Mouse (Mus musculus) kidney, embryonic 16.5 days (tissue): ENCODE measurements at regions not wholly inside any gene's neighbourhood (a gene's known extent, or its start where the extent isn't known, plus 50 kb on each side); places are given as distances from the start of the nearest gene placed in this dataset.
"Not testable (repeated sequence)": the region's sequence is repeated elsewhere in the genome, so short reads cannot be mapped to it uniquely, and the experiment has no call there.

Source experiments
- ATAC-seq: fragments of 200-750 bp; cut with Nextera tagmentation; 2 replicates; pipeline ENCODE4 v1.8.0; 2017; ENCODE audit warnings: moderate TSS enrichment; ENCODE audit not compliant: low FRiP score, low TSS enrichment
- H3K27ac ChIP-seq: fragments of 300-500 bp; sonication (generic); 2 replicates; pipeline ENCODE4 v1.5.1; 2014; ENCODE audit warnings: low read length
- H3K27me3 ChIP-seq: fragments of 300-500 bp; sonication (generic); 2 replicates; pipeline ENCODE4 v1.6.1; 2014; ENCODE audit warnings: low read length, control low read depth, mixed read lengths; ENCODE audit not compliant: insufficient read depth
- H3K36me3 ChIP-seq: fragments of 300-500 bp; sonication (generic); 2 replicates; pipeline ENCODE4 v1.6.1; 2014; ENCODE audit warnings: low read length, control low read depth, mixed read lengths; ENCODE audit not compliant: insufficient read depth
- H3K4me1 ChIP-seq: fragments of 300-500 bp; sonication (generic); 2 replicates; pipeline ENCODE4 v1.6.1; 2014; ENCODE audit warnings: low read length, control low read depth, mixed read lengths; ENCODE audit not compliant: insufficient read depth
- H3K4me2 ChIP-seq: fragments of 300-500 bp; sonication (generic); replicated peaks from 2 replicates; pipeline ENCODE4 v1.6.1; 2014; ENCODE audit warnings: low read depth, low read length
- H3K4me3 ChIP-seq: fragments of 300-500 bp; sonication (generic); 2 replicates; pipeline ENCODE4 v1.5.1; 2014; ENCODE audit warnings: mild to moderate bottlenecking, low read length
- H3K9ac ChIP-seq: fragments of 300-500 bp; sonication (generic); replicated peaks from 2 replicates; pipeline ENCODE4 v1.6.1; 2014; ENCODE audit warnings: low read length
- H3K9me3 ChIP-seq: fragments of 300-500 bp; sonication (generic); 2 replicates; pipeline ENCODE4 v1.6.1; 2016; ENCODE audit warnings: low read length, control low read depth
- WGBS: fragments of 180-500 bp; shearing (Covaris S2); extraction: QIAGEN DNeasy Blood & Tissue Kit; methylation state at CpG from one replicate; pipeline ENCODE4 v1.1.7; 2014; 5-methylcytosine and 5-hydroxymethylcytosine counted together

GRCm38 (mm10) chr10:35175161-35175560, 536.5 kb downstream of the Amd2 start:
- 94% methylated on average over 8 of the region's 8 CpGs for WGBS
- not testable (repeated sequence) for H3K4me2 ChIP-seq, H3K4me3 ChIP-seq, H3K36me3 ChIP-seq, H3K27ac ChIP-seq, H3K9ac ChIP-seq, ATAC-seq, H3K9me3 ChIP-seq, H3K27me3 ChIP-seq, H3K4me1 ChIP-seq

- not testable (repeated sequence) for H3K9ac ChIP-seq, H3K36me3 ChIP-seq, H3K27ac ChIP-seq, H3K9me3 ChIP-seq, ATAC-seq, H3K4me1 ChIP-seq, H3K4me3 ChIP-seq, H3K27me3 ChIP-seq, H3K4me2 ChIP-seq
- WGBS = 81% methylated on average over 2 of the region's 2 CpGs
These were observed 555.5 kb downstream of the Amd2 start for GRCm38 (mm10) chr10:35156151-35156550.

GRCm38 (mm10) chr10:35151309-35151708, 560.4 kb downstream of the Amd2 start:
- H3K27me3 ChIP-seq, H3K36me3 ChIP-seq, H3K9ac ChIP-seq, H3K4me1 ChIP-seq, H3K4me3 ChIP-seq, ATAC-seq, H3K4me2 ChIP-seq, H3K27ac ChIP-seq, H3K9me3 ChIP-seq: not testable (repeated sequence)
- WGBS = 71% methylated on average over 2 of the region's 2 CpGs

GRCm38 (mm10) chr10:35150681-35151080, 561.0 kb downstream of the Amd2 start:
- Histone ChIP-seq H3K9me3 (peaks cover 6% of the 10 kb centered on the region), H3K4me2 (no peak overlapping the region), H3K4me1 (no peaks in the 10 kb centered on the region), H3K27me3 (no peaks in the 10 kb centered on the region), H3K36me3 (no peaks in the 10 kb centered on the region), H3K9ac (no peak overlapping the region), H3K27ac (no peak overlapping the region), H3K4me3 (no peak overlapping the region)
- ATAC-seq = no peak
- 90% methylated on average over 5 of the region's 5 CpGs for WGBS

DNA sequence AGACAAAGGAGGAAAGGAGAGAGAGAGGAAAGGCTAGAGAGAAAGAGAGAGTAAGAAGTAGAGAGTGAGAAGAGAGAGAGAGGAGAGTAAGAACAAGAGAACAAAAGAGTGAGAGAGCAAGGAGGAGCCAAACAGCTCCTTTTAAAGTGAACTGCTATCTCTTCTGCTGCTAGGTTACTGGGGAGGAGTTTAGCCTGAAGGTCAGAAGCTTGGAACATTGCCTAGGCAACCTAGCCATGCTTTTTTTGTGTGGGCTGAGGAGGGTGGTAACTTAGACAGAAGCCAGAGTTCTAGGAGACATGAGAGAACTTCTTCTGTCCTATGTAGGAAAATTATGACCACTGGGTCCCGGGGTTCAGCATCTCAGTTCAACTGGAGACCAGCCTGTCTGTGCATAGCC, 562.4 kb downstream of the Amd2 start:
- no peaks in the 10 kb centered on the region for H3K4me1 ChIP-seq
- peaks cover 6% of the 10 kb centered on the region for H3K9me3 ChIP-seq
- H3K27me3 ChIP-seq = no peaks in the 10 kb centered on the region
- H3K4me3 ChIP-seq = no peak overlapping the region
- WGBS = 80% methylated on average over 1 of the region's 1 CpGs
- no peak overlapping the region for H3K9ac ChIP-seq
- ATAC-seq = 0 out of 2 replicates have a peak, but pooled peaks have one; percentile 63
- no peak overlapping the region for H3K4me2 ChIP-seq
- no peaks in the 10 kb centered on the region for H3K36me3 ChIP-seq
- H3K27ac ChIP-seq = no peak overlapping the region

DNA sequence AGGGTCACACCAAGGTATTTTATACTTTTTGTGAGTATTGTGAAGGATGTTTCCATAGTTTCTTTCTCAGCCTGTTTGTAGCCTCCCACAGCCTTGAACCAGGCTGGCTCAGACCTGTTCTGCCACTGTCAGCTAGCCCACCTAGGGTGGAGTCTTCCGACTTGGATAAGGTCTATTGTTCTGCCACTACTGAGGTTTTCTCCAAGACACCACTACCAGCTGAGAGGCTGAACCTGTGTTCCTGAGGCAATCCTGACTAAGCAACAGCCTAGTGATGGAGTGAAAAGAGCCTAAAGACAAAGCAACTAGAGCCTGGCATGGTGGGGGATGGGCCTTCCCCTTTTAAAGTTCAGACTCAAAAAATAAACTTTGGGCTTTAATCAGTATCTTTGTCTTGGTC, 580.5 kb downstream of the Amd2 start:
- H3K27ac ChIP-seq = no peak overlapping the region
- WGBS = 83% methylated on average over 1 of the region's 1 CpGs
- peaks cover 4% of the 10 kb centered on the region; the same call in 1 of the 2 replicates for H3K9me3 ChIP-seq
- no peaks in the 10 kb centered on the region for H3K36me3 ChIP-seq
- ATAC-seq = no peak
- H3K9ac ChIP-seq = no peak overlapping the region
- H3K4me1 ChIP-seq = no peaks in the 10 kb centered on the region
- no peak overlapping the region for H3K4me3 ChIP-seq
- no peaks in the 10 kb centered on the region for H3K27me3 ChIP-seq
- H3K4me2 ChIP-seq = no peak overlapping the region
